Mouse (Mus musculus) embryonic facial prominence, embryonic 11.5 days (tissue): ENCODE measurements around the gene Slc16a13. TPM values are rescaled to one million over a fixed set of nuclear protein-coding genes. Genes with fewer than 3 reads are reported as not detected.

ENCODE experiments used
- ATAC-seq: fragments of 200-750 bp; cut with Nextera tagmentation; replicated peaks from 2 replicates; pipeline ENCODE4 v1.8.0; 2017; ENCODE audit warnings: low read depth; ENCODE audit not compliant: insufficient number of reproducible peaks, low FRiP score, low TSS enrichment
- DNase-seq: peaks from one replicate; pipeline ENCODE4 v3.0.0-alpha.2; 2015; ENCODE audit warnings: low spot score
- H3K27ac ChIP-seq: fragments of 300-500 bp; sonication (generic); replicated peaks from 2 replicates; pipeline ENCODE4 v1.5.1; 2014; ENCODE audit warnings: mild to moderate bottlenecking, low read depth, low read length, control low read depth
- H3K27me3 ChIP-seq: fragments of 300-500 bp; sonication (generic); 2 replicates; pipeline ENCODE4 v1.6.1; 2014; ENCODE audit warnings: mild to moderate bottlenecking, low read length, moderate library complexity, mixed read lengths; ENCODE audit not compliant: control insufficient read depth, insufficient read depth
- H3K36me3 ChIP-seq: fragments of 300-500 bp; sonication (generic); replicated peaks from 2 replicates; pipeline ENCODE4 v1.6.1; 2014; ENCODE audit warnings: low read depth, mild to moderate bottlenecking, low read length, moderate library complexity, mixed read lengths; ENCODE audit not compliant: control insufficient read depth, insufficient read depth
- H3K4me1 ChIP-seq: fragments of 300-500 bp; sonication (generic); 2 replicates; pipeline ENCODE4 v1.6.1; 2014; ENCODE audit warnings: low read length, mixed read lengths; ENCODE audit not compliant: control insufficient read depth, insufficient read depth
- H3K4me2 ChIP-seq: fragments of 300-500 bp; sonication (generic); 2 replicates; pipeline ENCODE4 v1.6.1; 2014; ENCODE audit warnings: low read depth, mild to moderate bottlenecking, control low read depth, low read length, moderate library complexity
- H3K4me3 ChIP-seq: fragments of 300-500 bp; sonication (generic); 2 replicates; pipeline ENCODE4 v1.5.1; 2014; ENCODE audit warnings: low read depth, low read length, control low read depth
- H3K9ac ChIP-seq: fragments of 300-500 bp; sonication (generic); replicated peaks from 2 replicates; pipeline ENCODE4 v1.6.1; 2014; ENCODE audit warnings: mild to moderate bottlenecking, control low read depth, low read length
- H3K9me3 ChIP-seq: fragments of 300-500 bp; sonication (generic); replicated peaks from 2 replicates; pipeline ENCODE4 v1.6.1; 2016; ENCODE audit warnings: mild to moderate bottlenecking, low read length, inconsistent platforms, mixed read lengths; ENCODE audit not compliant: control insufficient read depth
- WGBS: fragments of 180-500 bp; shearing (Covaris S2); extraction: QIAGEN DNeasy Blood & Tissue Kit; methylation state at CpG from one replicate; pipeline ENCODE4 v1.1.7; 2014; 5-methylcytosine and 5-hydroxymethylcytosine counted together
- polyA plus RNA-seq: library from polyadenylated mRNA; unstranded; fragments of >200 nt; fragmentation: Nextera tagmentation; extraction: Ambion mirVana; gene quantifications from 2 replicates; pipeline ENCODE4 v1.2.1, GENCODE M21; 2014

Slc16a13 gene
- polyA plus RNA-seq, 1 experiment from 2014 or later: 8.5 TPM

- H3K27me3 ChIP-seq: no peaks in the 10 kb centered on the region
- no peak overlapping the region for H3K4me3 ChIP-seq
- H3K4me1 ChIP-seq: no peaks in the 10 kb centered on the region
- H3K36me3 ChIP-seq: no peaks in the 10 kb centered on the region
- WGBS: 86% methylated on average over 28 of the region's 28 CpGs
- H3K4me2 ChIP-seq: no peak overlapping the region
- no peak for DNase-seq
- H3K27ac ChIP-seq: no peak overlapping the region
- no peaks in the 10 kb centered on the region for H3K9me3 ChIP-seq
- no peak overlapping the region for H3K9ac ChIP-seq
- no peak for ATAC-seq
Observed at GRCm38 (mm10) chr11:70189319-70190134, 31.3 kb downstream of the Slc16a13 start.

- H3K4me1 ChIP-seq: no peaks in the 10 kb centered on the region
- no peak for DNase-seq
- no peak overlapping the region for H3K4me2 ChIP-seq
- H3K4me3 ChIP-seq: no peak overlapping the region
- H3K27ac ChIP-seq: no peak overlapping the region
- H3K27me3 ChIP-seq: no peaks in the 10 kb centered on the region
- H3K9me3 ChIP-seq: no peaks in the 10 kb centered on the region
- WGBS: 74% methylated on average over 7 of the region's 7 CpGs
- no peaks in the 10 kb centered on the region for H3K36me3 ChIP-seq
- H3K9ac ChIP-seq: no peak overlapping the region
- no peak for ATAC-seq
Observed at GRCm38 (mm10) chr11:70185120-70185519, 35.7 kb downstream of the Slc16a13 start.

- Histone ChIP-seq H3K4me3 (no peak overlapping the region), H3K4me1 (no peaks in the 10 kb centered on the region), H3K9ac (no peak overlapping the region), H3K27me3 (no peaks in the 10 kb centered on the region), H3K9me3 (no peaks in the 10 kb centered on the region), H3K4me2 (no peak overlapping the region), H3K27ac (no peak overlapping the region), H3K36me3 (no peaks in the 10 kb centered on the region)
- DNase-seq (no peak), ATAC-seq (no peak)
- WGBS: 92% methylated on average over 4 of the region's 4 CpGs
Observed at GRCm38 (mm10) chr11:70180496-70180895, 40.4 kb downstream of the Slc16a13 start.

- no peaks in the 10 kb centered on the region for H3K9me3 ChIP-seq
- no peaks in the 10 kb centered on the region for H3K27me3 ChIP-seq
- H3K27ac ChIP-seq: no peak overlapping the region
- no peaks in the 10 kb centered on the region for H3K4me1 ChIP-seq
- H3K36me3 ChIP-seq: no peaks in the 10 kb centered on the region
- ATAC-seq (no peak), DNase-seq (peak; percentile 73)
- H3K4me3 ChIP-seq: no peak overlapping the region
- WGBS: 35% methylated on average over 14 of the region's 14 CpGs
- no peak overlapping the region for H3K9ac ChIP-seq
- H3K4me2 ChIP-seq: no peak overlapping the region
Observed at GRCm38 (mm10) chr11:70179401-70179800, 41.5 kb downstream of the Slc16a13 start.

GRCm38 (mm10) chr11:70178756-70179155 lies 42.1 kb downstream of the Slc16a13 start:
- Histone ChIP-seq H3K4me1 (no peaks in the 10 kb centered on the region), H3K4me2 (no peak overlapping the region), H3K36me3 (no peaks in the 10 kb centered on the region), H3K4me3 (no peak overlapping the region), H3K27me3 (no peaks in the 10 kb centered on the region), H3K27ac (no peak overlapping the region), H3K9me3 (no peaks in the 10 kb centered on the region), H3K9ac (no peak overlapping the region)
- DNase-seq (no peak), ATAC-seq (no peak)
- 79% methylated on average over 11 of the region's 11 CpGs for WGBS

GRCm38 (mm10) chr11:70178311-70178710 lies 42.6 kb downstream of the Slc16a13 start:
- WGBS: 88% methylated on average over 11 of the region's 11 CpGs
- H3K27me3 ChIP-seq: no peaks in the 10 kb centered on the region
- H3K9me3 ChIP-seq: no peaks in the 10 kb centered on the region
- no peaks in the 10 kb centered on the region for H3K4me1 ChIP-seq
- ATAC-seq: no peak
- no peak for DNase-seq
- no peak overlapping the region for H3K4me3 ChIP-seq
- H3K4me2 ChIP-seq: no peak overlapping the region
- no peak overlapping the region for H3K9ac ChIP-seq
- H3K36me3 ChIP-seq: no peaks in the 10 kb centered on the region
- no peak overlapping the region for H3K27ac ChIP-seq

- Histone ChIP-seq H3K9ac (no peak overlapping the region), H3K4me1 (no peaks in the 10 kb centered on the region), H3K27me3 (no peaks in the 10 kb centered on the region), H3K4me2 (no peak overlapping the region), H3K4me3 (no peak overlapping the region), H3K9me3 (no peaks in the 10 kb centered on the region), H3K36me3 (no peaks in the 10 kb centered on the region), H3K27ac (no peak overlapping the region)
- no peak for ATAC-seq
- no peak for DNase-seq
- 74% methylated on average over 8 of the region's 8 CpGs for whole genome bisulfite sequencing
Observed at GRCm38 (mm10) chr11:70177647-70178046, 43.2 kb downstream of the Slc16a13 start.

GRCm38 (mm10) chr11:70174491-70174890 lies 46.4 kb downstream of the Slc16a13 start:
- Histone ChIP-seq H3K36me3 (no peaks in the 10 kb centered on the region), H3K4me2 (no peak overlapping the region), H3K9me3 (no peaks in the 10 kb centered on the region), H3K4me1 (no peaks in the 10 kb centered on the region), H3K4me3 (no peak overlapping the region), H3K27ac (no peak overlapping the region), H3K27me3 (no peaks in the 10 kb centered on the region), H3K9ac (no peak overlapping the region)
- DNase-seq: no peak
- WGBS: 88% methylated on average over 4 of the region's 4 CpGs
- no peak for ATAC-seq
